Mouse (Mus musculus) testis, postnatal 14 days (tissue): Measurements from ENCODE around the gene Btbd35f19.
"Not testable (repeated sequence)": the region's sequence is repeated elsewhere in the genome, so short reads cannot be mapped to it uniquely, and the experiment has no call there.

Experiments used
- DNase-seq: peaks from one replicate; pipeline ENCODE4 v3.0.0; 2021; ENCODE audit warnings: low spot score

The Btbd35f19 gene

GRCm38 (mm10) chrX:31383818-31384217, at the start of gene Btbd35f19:
Btbd35f19 (minus strand) TSS chrX:31383918.
- not testable (repeated sequence) for DNase-seq

- DNase-seq: not testable (repeated sequence)
These were observed 41.8 kb downstream of the Btbd35f19 start for GRCm38 (mm10) chrX:31341924-31342323.

GRCm38 (mm10) chrX:31336154-31336553, 47.6 kb downstream of the Btbd35f19 start, which contains the start of gene Btbd35f26:
Btbd35f26 (plus strand) TSS chrX:31336454.
- DNase-seq: not testable (repeated sequence)
